Mouse (Mus musculus) limb, embryonic 14.5 days (tissue): ENCODE results near the gene Ltf. TPM values are rescaled to one million over a fixed set of nuclear protein-coding genes. Genes with fewer than 3 reads are reported as not detected.

Experiments used
- ATAC-seq: fragments of 200-750 bp; cut with Nextera tagmentation; 2 replicates; pipeline ENCODE4 v1.8.0; 2017; ENCODE audit warnings: low read depth, moderate number of reproducible peaks, moderate TSS enrichment; ENCODE audit not compliant: low FRiP score
- DNase-seq: peaks from one replicate; pipeline ENCODE4 v3.0.0-alpha.2; 2015; ENCODE audit warnings: low spot score
- H3K27ac ChIP-seq: fragments of 300-500 bp; sonication (generic); replicated peaks from 2 replicates; pipeline ENCODE4 v1.5.1; 2014; ENCODE audit warnings: low read depth, mild to moderate bottlenecking, low read length, moderate library complexity, mixed read lengths
- H3K27me3 ChIP-seq: fragments of 300-500 bp; sonication (generic); 2 replicates; pipeline ENCODE4 v1.6.1; 2014; ENCODE audit warnings: low read length, mixed read lengths; ENCODE audit not compliant: control insufficient read depth, insufficient read depth
- H3K36me3 ChIP-seq: fragments of 300-500 bp; sonication (generic); 2 replicates; pipeline ENCODE4 v1.6.1; 2014; ENCODE audit warnings: mild to moderate bottlenecking, low read length, moderate library complexity, mixed read lengths; ENCODE audit not compliant: control insufficient read depth, insufficient read depth
- H3K4me1 ChIP-seq: fragments of 300-500 bp; sonication (generic); 2 replicates; pipeline ENCODE4 v1.6.1; 2014; ENCODE audit warnings: antibody characterized with exemption, low read length, mixed read lengths; ENCODE audit not compliant: control insufficient read depth, insufficient read depth
- H3K4me2 ChIP-seq: fragments of 300-500 bp; sonication (generic); replicated peaks from 2 replicates; pipeline ENCODE4 v1.6.1; 2014; ENCODE audit warnings: low read depth, mild to moderate bottlenecking, low read length, moderate library complexity; ENCODE audit not compliant: severe bottlenecking
- H3K4me3 ChIP-seq: fragments of 300-500 bp; sonication (generic); replicated peaks from 2 replicates; pipeline ENCODE4 v1.5.1; 2014; ENCODE audit warnings: low read length
- H3K9ac ChIP-seq: fragments of 300-500 bp; sonication (generic); 2 replicates; pipeline ENCODE4 v1.6.1; 2014; ENCODE audit warnings: mild to moderate bottlenecking, low read depth, low read length, moderate library complexity; ENCODE audit not compliant: severe bottlenecking
- H3K9me3 ChIP-seq: fragments of 300-500 bp; sonication (generic); 2 replicates; pipeline ENCODE4 v1.6.1; 2016; ENCODE audit warnings: low read length; ENCODE audit not compliant: control insufficient read depth
- POLR2A ChIP-seq: fragments of 200-500 bp; IDR thresholded peaks from 2 replicates; pipeline ENCODE4 v1.8.0; 2012; ENCODE audit warnings: inconsistent platforms, mild to moderate bottlenecking, moderate library complexity, borderline replicate concordance; ENCODE audit not compliant: insufficient read depth, insufficient read length; ENCODE audit errors: extremely low read depth
- WGBS: fragments of 180-500 bp; shearing (Covaris S2); extraction: QIAGEN DNeasy Blood & Tissue Kit; methylation state at CpG from one replicate; pipeline ENCODE4 v1.1.7; 2014; 5-methylcytosine and 5-hydroxymethylcytosine counted together
- polyA plus RNA-seq, 2 experiments: library from polyadenylated mRNA; depleted of rRNA in 1 of 2; stranded (reverse) in 1 of 2; unstranded in 1 of 2; fragments of >200 nt; fragmentation: Nextera tagmentation in 1 of 2; extraction: Ambion mirVana in 1 of 2; gene quantifications; 2 replicates each; pipeline versions ENCODE4 v1.2.1 to v1.2.3; 2012 to 2014

The Ltf gene
- polyA plus RNA-seq, 2 experiments = 0.44 to 1.4 TPM

GRCm38 (mm10) chr9:111006544-111006943, 12.5 kb upstream of the Ltf start:
- 94% methylated on average over 2 of the region's 2 CpGs for WGBS
- TF ChIP-seq POLR2A = no peak

GRCm38 (mm10) chr9:111009763-111010162, 9.3 kb upstream of the Ltf start:
- H3K9ac ChIP-seq = no peak overlapping the region
- 69% methylated on average over 3 of the region's 3 CpGs for WGBS
- H3K4me1 ChIP-seq = no peaks in the 10 kb centered on the region
- no peak overlapping the region for H3K4me3 ChIP-seq
- ATAC-seq (no peak), DNase-seq (no peak)
- TF ChIP-seq POLR2A = no peak
- no peaks in the 10 kb centered on the region for H3K36me3 ChIP-seq
- no peaks in the 10 kb centered on the region for H3K27me3 ChIP-seq
- no peak overlapping the region for H3K4me2 ChIP-seq
- no peaks in the 10 kb centered on the region for H3K9me3 ChIP-seq
- H3K27ac ChIP-seq = no peak overlapping the region

More at GRCm38 (mm10) chr9:111006544-111006943, 12.5 kb upstream of the Ltf start:
- no peak for DNase-seq
- no peaks in the 10 kb centered on the region for H3K4me1 ChIP-seq
- no peak overlapping the region for H3K4me3 ChIP-seq
- no peaks in the 10 kb centered on the region for H3K27me3 ChIP-seq
- no peaks in the 10 kb centered on the region for H3K36me3 ChIP-seq
- no peak for ATAC-seq
- H3K27ac ChIP-seq = no peak overlapping the region
- no peaks in the 10 kb centered on the region for H3K9me3 ChIP-seq
- no peak overlapping the region for H3K4me2 ChIP-seq
- no peak overlapping the region for H3K9ac ChIP-seq

GRCm38 (mm10) chr9:111011550-111011949, 7.5 kb upstream of the Ltf start:
- DNase-seq (no peak), ATAC-seq (no peak)
- Histone ChIP-seq H3K4me1 (no peaks in the 10 kb centered on the region), H3K4me3 (no peak overlapping the region), H3K36me3 (no peaks in the 10 kb centered on the region), H3K4me2 (no peak overlapping the region), H3K9me3 (no peaks in the 10 kb centered on the region), H3K9ac (no peak overlapping the region), H3K27ac (no peak overlapping the region), H3K27me3 (no peaks in the 10 kb centered on the region)
- TF ChIP-seq POLR2A = no peak
- WGBS = 77% methylated on average over 9 of the region's 9 CpGs

GRCm38 (mm10) chr9:111012041-111012440, 7.0 kb upstream of the Ltf start:
- no peak overlapping the region for H3K27ac ChIP-seq
- TF ChIP-seq POLR2A = no peak
- no peaks in the 10 kb centered on the region for H3K9me3 ChIP-seq
- DNase-seq (no peak), ATAC-seq (no peak)
- H3K27me3 ChIP-seq = no peaks in the 10 kb centered on the region
- H3K4me3 ChIP-seq = no peak overlapping the region
- no peaks in the 10 kb centered on the region for H3K36me3 ChIP-seq
- WGBS = 83% methylated on average over 3 of the region's 3 CpGs
- H3K9ac ChIP-seq = no peak overlapping the region
- no peaks in the 10 kb centered on the region for H3K4me1 ChIP-seq
- no peak overlapping the region for H3K4me2 ChIP-seq

- TF ChIP-seq POLR2A = no peak
- Histone ChIP-seq H3K4me2 (no peak overlapping the region), H3K4me3 (no peak overlapping the region), H3K4me1 (no peaks in the 10 kb centered on the region), H3K9ac (no peak overlapping the region), H3K36me3 (no peaks in the 10 kb centered on the region), H3K27ac (no peak overlapping the region), H3K9me3 (no peaks in the 10 kb centered on the region), H3K27me3 (no peaks in the 10 kb centered on the region)
- DNase-seq (no peak), ATAC-seq (no peak)
- WGBS = 81% methylated on average over 4 of the region's 4 CpGs
Observed at GRCm38 (mm10) chr9:111015658-111016057, 3.4 kb upstream of the Ltf start.

GRCm38 (mm10) chr9:111026791-111027190, 7.7 kb downstream of the Ltf start:
- Histone ChIP-seq H3K4me1 (no peaks in the 10 kb centered on the region), H3K9me3 (no peaks in the 10 kb centered on the region), H3K4me3 (no peak overlapping the region), H3K27ac (no peak overlapping the region), H3K27me3 (no peaks in the 10 kb centered on the region), H3K9ac (no peak overlapping the region), H3K36me3 (no peaks in the 10 kb centered on the region), H3K4me2 (no peak overlapping the region)
- no peak for TF ChIP-seq POLR2A
- DNase-seq = no peak
- 87% methylated on average over 10 of the region's 10 CpGs for WGBS
- no peak for ATAC-seq
